7 mouse cellular contexts compared by ENCODE assay signal in the genomic region with DNA sequence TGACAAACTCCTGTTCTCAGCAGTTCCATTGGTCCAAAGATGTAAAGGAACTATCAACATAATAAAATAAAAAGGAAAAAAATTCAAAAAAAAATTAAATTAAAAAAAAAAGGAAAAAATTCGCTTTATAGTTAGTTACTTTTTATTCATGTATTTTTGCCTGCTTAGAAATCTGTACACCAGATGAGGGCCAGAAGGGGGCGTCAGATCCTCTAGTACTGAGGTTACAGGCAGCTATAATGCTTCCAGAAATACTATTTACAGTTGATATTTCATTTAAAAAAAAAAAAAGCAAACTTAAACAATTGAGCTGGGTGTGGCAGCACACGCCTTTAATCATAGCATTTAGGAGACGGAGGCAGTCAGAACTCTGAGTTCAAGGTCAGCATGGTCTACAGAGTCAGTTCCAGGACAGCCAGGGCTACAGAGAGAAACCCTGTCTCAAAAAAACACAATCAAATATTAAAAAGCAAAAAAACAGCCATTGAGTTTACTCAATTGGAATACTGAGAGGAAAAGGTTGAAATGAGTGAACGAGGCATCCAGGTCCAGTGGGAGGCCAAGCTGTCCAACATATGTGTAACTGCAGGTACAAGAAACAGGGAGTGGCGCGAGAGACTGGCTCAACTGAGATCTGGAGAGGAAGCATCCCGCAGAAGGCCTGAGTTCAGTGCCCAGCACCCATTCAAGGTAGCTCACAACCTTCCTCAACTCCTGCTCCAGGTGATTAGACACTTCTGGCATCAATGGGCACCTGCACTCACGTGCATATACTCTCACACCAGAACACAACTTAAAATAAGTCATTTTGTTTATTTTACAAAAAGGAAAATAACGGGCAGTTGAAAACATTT. TPM values are rescaled to one million over a fixed set of nuclear protein-coding genes. Genes with fewer than 3 reads are reported as not detected.
DNase-seq lines count a peak whose midpoint lies in the region; ATAC-seq and TF ChIP-seq lines count a peak whose summit lies in the region.

No protein-coding gene starts in this region.

- peak overlapping the region; percentile 9; the same call in 1 of the 2 replicates for H3K27ac ChIP-seq in ES-Bruce4 (ENCODE audit: insufficient read depth, low read length)
- H3K27ac ChIP-seq in embryonic facial prominence, embryonic 13.5 days: no peak overlapping the region
- H3K27ac ChIP-seq in intestine, embryonic 14.5 days (ENCODE audit: low read depth): no peak overlapping the region
- no peak overlapping the region for H3K27ac ChIP-seq in limb, embryonic 10.5 days
- H3K27ac ChIP-seq in midbrain, embryonic 15.5 days: 0 out of 2 replicates have a peak overlapping the region, but pooled peaks have one; percentile 1
- H3K27ac ChIP-seq in stomach, postnatal 0 days (replicated peaks): no peak overlapping the region

- no peak for ATAC-seq in embryonic facial prominence, embryonic 13.5 days (ENCODE audit: insufficient number of reproducible peaks, insufficient read depth, low FRiP score, low TSS enrichment, low read depth)
- no peak for ATAC-seq in intestine, embryonic 14.5 days (replicated peaks; ENCODE audit: low FRiP score, low TSS enrichment, low read depth)
- no peak for ATAC-seq in midbrain, embryonic 15.5 days (replicated peaks)
- no peak for ATAC-seq in stomach, postnatal 0 days (ENCODE audit: low FRiP score, low TSS enrichment)

- DNase-seq in T-cell, adult 2 months (ENCODE audit: low spot score): peak; percentile 33
- no peak for DNase-seq in intestine, embryonic 14.5 days (ENCODE audit: low spot score)
- no peak for DNase-seq in limb, embryonic 10.5 days (ENCODE audit: low spot score)
- DNase-seq in stomach, postnatal 0 days (ENCODE audit: low spot score): peak; percentile 52

- no peaks in the 10 kb centered on the region for H3K4me1 ChIP-seq in ES-Bruce4 (ENCODE audit: control insufficient read depth, insufficient read depth, low read length)
- peaks cover 15% of the 10 kb centered on the region for H3K4me1 ChIP-seq in embryonic facial prominence, embryonic 13.5 days
- peaks cover 16% of the 10 kb centered on the region for H3K4me1 ChIP-seq in intestine, embryonic 14.5 days (replicated peaks; ENCODE audit: control insufficient read depth, insufficient read depth, low read length)
- peaks cover 18% of the 10 kb centered on the region for H3K4me1 ChIP-seq in limb, embryonic 10.5 days
- peaks cover 18% of the 10 kb centered on the region for H3K4me1 ChIP-seq in midbrain, embryonic 15.5 days
- H3K4me1 ChIP-seq in stomach, postnatal 0 days (replicated peaks; ENCODE audit: control insufficient read depth, insufficient read depth): no peaks in the 10 kb centered on the region

- TF ChIP-seq EP300 in ES-Bruce4 (IDR thresholded peaks at IDR 0.05; ENCODE audit: insufficient read depth, low read depth, low read length): no peak
- TF ChIP-seq EP300 in stomach, postnatal 0 days (optimal IDR thresholded peaks at IDR 0.05): no peak

- TF ChIP-seq POLR2A in ES-Bruce4 (IDR thresholded peaks at IDR 0.05; ENCODE audit: insufficient read depth, low read length): no peak

- 56% methylated on average over 10 of the region's 10 CpGs for WGBS in embryonic facial prominence, embryonic 13.5 days
- WGBS in intestine, embryonic 14.5 days: 59% methylated on average over 10 of the region's 10 CpGs
- WGBS in limb, embryonic 10.5 days: 63% methylated on average over 10 of the region's 10 CpGs
- WGBS in midbrain, embryonic 15.5 days: 67% methylated on average over 10 of the region's 10 CpGs
- WGBS in stomach, postnatal 0 days: 48% methylated on average over 10 of the region's 10 CpGs

- H3K36me3 ChIP-seq in ES-Bruce4 (ENCODE audit: control insufficient read depth, insufficient read depth, low read length, poor library complexity, severe bottlenecking): no peaks in the 10 kb centered on the region; the same call in none of the 2 replicates
- peaks cover 22% of the 10 kb centered on the region for H3K36me3 ChIP-seq in embryonic facial prominence, embryonic 13.5 days
- H3K36me3 ChIP-seq in intestine, embryonic 14.5 days (ENCODE audit: control insufficient read depth, insufficient read depth, low read length): peaks cover 27% of the 10 kb centered on the region
- peaks cover 25% of the 10 kb centered on the region for H3K36me3 ChIP-seq in limb, embryonic 10.5 days
- H3K36me3 ChIP-seq in midbrain, embryonic 15.5 days (replicated peaks): peaks cover 20% of the 10 kb centered on the region
- H3K36me3 ChIP-seq in stomach, postnatal 0 days (ENCODE audit: control insufficient read depth, insufficient read depth, low read length): peaks cover 5% of the 10 kb centered on the region

- no peaks in the 10 kb centered on the region for H3K27me3 ChIP-seq in ES-Bruce4 (ENCODE audit: control insufficient read depth, insufficient read depth, low read length, poor library complexity, severe bottlenecking)
- H3K27me3 ChIP-seq in embryonic facial prominence, embryonic 13.5 days: no peaks in the 10 kb centered on the region
- H3K27me3 ChIP-seq in intestine, embryonic 14.5 days (replicated peaks; ENCODE audit: control insufficient read depth, insufficient read depth, low read length): no peaks in the 10 kb centered on the region
- H3K27me3 ChIP-seq in limb, embryonic 10.5 days (ENCODE audit: low read depth, poor library complexity, severe bottlenecking): no peaks in the 10 kb centered on the region
- no peaks in the 10 kb centered on the region for H3K27me3 ChIP-seq in midbrain, embryonic 15.5 days (replicated peaks)
- H3K27me3 ChIP-seq in stomach, postnatal 0 days (ENCODE audit: control insufficient read depth, insufficient read depth, low read length): no peaks in the 10 kb centered on the region

- no peak for TF ChIP-seq CTCF in ES-Bruce4 (IDR thresholded peaks at IDR 0.05; ENCODE audit: low read depth, low read length)
- peak; percentile 62 for TF ChIP-seq CTCF in stomach, postnatal 0 days (IDR thresholded peaks at IDR 0.05; ENCODE audit: low read depth)

- H3K4me2 ChIP-seq in embryonic facial prominence, embryonic 13.5 days: peak overlapping the region; percentile 89
- H3K4me2 ChIP-seq in intestine, embryonic 14.5 days (ENCODE audit: low read length): peak overlapping the region; percentile 94
- peak overlapping the region; percentile 96 for H3K4me2 ChIP-seq in midbrain, embryonic 15.5 days
- H3K4me2 ChIP-seq in stomach, postnatal 0 days (replicated peaks; ENCODE audit: low read depth): peak overlapping the region; percentile 100; the same call in 1 of the 2 replicates

- H3K9me3 ChIP-seq in ES-Bruce4 (replicated peaks; ENCODE audit: control insufficient read depth, insufficient read depth, low read length, poor library complexity, severe bottlenecking): no peaks in the 10 kb centered on the region
- H3K9me3 ChIP-seq in embryonic facial prominence, embryonic 13.5 days: no peaks in the 10 kb centered on the region
- no peaks in the 10 kb centered on the region for H3K9me3 ChIP-seq in intestine, embryonic 14.5 days (ENCODE audit: control insufficient read depth, low read length)
- no peaks in the 10 kb centered on the region for H3K9me3 ChIP-seq in limb, embryonic 10.5 days (replicated peaks)
- H3K9me3 ChIP-seq in midbrain, embryonic 15.5 days: no peaks in the 10 kb centered on the region
- H3K9me3 ChIP-seq in stomach, postnatal 0 days (ENCODE audit: control insufficient read depth, low read length): no peaks in the 10 kb centered on the region

- 0 out of 2 replicates have a peak overlapping the region, but pooled peaks have one; percentile 3 for H3K9ac ChIP-seq in ES-Bruce4 (ENCODE audit: low read depth, poor library complexity, severe bottlenecking)
- 0 out of 2 replicates have a peak overlapping the region, but pooled peaks have one; percentile 93 for H3K9ac ChIP-seq in embryonic facial prominence, embryonic 13.5 days
- no peak overlapping the region for H3K9ac ChIP-seq in intestine, embryonic 14.5 days (ENCODE audit: low read length)
- H3K9ac ChIP-seq in midbrain, embryonic 15.5 days: no peak overlapping the region
- no peak overlapping the region for H3K9ac ChIP-seq in stomach, postnatal 0 days (ENCODE audit: low read length)

- H3K4me3 ChIP-seq in ES-Bruce4 (ENCODE audit: low read depth, low read length): peak overlapping the region; percentile 82
- peak overlapping the region; percentile 76 for H3K4me3 ChIP-seq in embryonic facial prominence, embryonic 13.5 days
- peak overlapping the region; percentile 90 for H3K4me3 ChIP-seq in intestine, embryonic 14.5 days (ENCODE audit: low read depth, low read length)
- peak overlapping the region; percentile 72 for H3K4me3 ChIP-seq in limb, embryonic 10.5 days
- H3K4me3 ChIP-seq in midbrain, embryonic 15.5 days: peak overlapping the region; percentile 94
- peak overlapping the region; percentile 90; the same call in 1 of the 2 replicates for H3K4me3 ChIP-seq in stomach, postnatal 0 days (ENCODE audit: low read depth, low read length)

RNA-seq across cellular contexts. Expression of gene Nudt19, which starts 2.1 kb away (rescaled TPM):
- 43.0 and 46.3 TPM in 2 replicates for polyA plus RNA-seq in ES-Bruce4 (2011; ENCODE audit: insufficient read depth, insufficient read length, low read depth, missing spikeins)
- polyA plus RNA-seq in embryonic facial prominence, embryonic 13.5 days (2015; fragmentation: Nextera tagmentation; extraction: Ambion mirVana): 57.4 and 61.9 TPM in 2 replicates
- 98.6 and 117 TPM in 2 replicates for polyA plus RNA-seq in intestine, embryonic 14.5 days (2014; fragmentation: Nextera tagmentation; extraction: Ambion mirVana)
- 35.1 and 48.1 TPM in 2 replicates for polyA plus RNA-seq in limb, embryonic 10.5 days (2016; fragmentation: Nextera tagmentation; extraction: Ambion mirVana)
- 87.3 and 91.5 TPM in 2 replicates for polyA plus RNA-seq in midbrain, embryonic 15.5 days (2015; fragmentation: Nextera tagmentation; extraction: Ambion mirVana)
- polyA plus RNA-seq in stomach, postnatal 0 days (2015; fragmentation: Nextera tagmentation; extraction: Ambion mirVana): 60.8 and 68.9 TPM in 2 replicates

RNA-seq across cellular contexts. Expression of gene Tdrd12, which starts 16.4 kb away (rescaled TPM):
- 74.9 and 75.1 TPM in 2 replicates for polyA plus RNA-seq in ES-Bruce4 (2011; ENCODE audit: insufficient read depth, insufficient read length, low read depth, missing spikeins)
- 0.76 TPM in 1 of 2 replicates, not detected in the other for polyA plus RNA-seq in embryonic facial prominence, embryonic 13.5 days (2015; fragmentation: Nextera tagmentation; extraction: Ambion mirVana)
- 0.46 and 0.67 TPM in 2 replicates for polyA plus RNA-seq in intestine, embryonic 14.5 days (2014; fragmentation: Nextera tagmentation; extraction: Ambion mirVana)
- 0.31 TPM in 1 of 2 replicates, not detected in the other for polyA plus RNA-seq in limb, embryonic 10.5 days (2016; fragmentation: Nextera tagmentation; extraction: Ambion mirVana)
- polyA plus RNA-seq in midbrain, embryonic 15.5 days (2015; fragmentation: Nextera tagmentation; extraction: Ambion mirVana): 0.36 and 0.37 TPM in 2 replicates
- polyA plus RNA-seq in stomach, postnatal 0 days (2015; fragmentation: Nextera tagmentation; extraction: Ambion mirVana): 0.19 and 0.47 TPM in 2 replicates

RNA-seq across cellular contexts. Expression of gene Rgs9bp, which starts 31.4 kb away (rescaled TPM):
- 4.6 and 4.8 TPM in 2 replicates for polyA plus RNA-seq in ES-Bruce4 (2011; ENCODE audit: insufficient read depth, insufficient read length, low read depth, missing spikeins)
- polyA plus RNA-seq in embryonic facial prominence, embryonic 13.5 days (2015; fragmentation: Nextera tagmentation; extraction: Ambion mirVana): 0.26 and 0.28 TPM in 2 replicates
- 0.16 and 0.23 TPM in 2 replicates for polyA plus RNA-seq in intestine, embryonic 14.5 days (2014; fragmentation: Nextera tagmentation; extraction: Ambion mirVana)
- 0.09 and 0.26 TPM in 2 replicates for polyA plus RNA-seq in limb, embryonic 10.5 days (2016; fragmentation: Nextera tagmentation; extraction: Ambion mirVana)
- polyA plus RNA-seq in midbrain, embryonic 15.5 days (2015; fragmentation: Nextera tagmentation; extraction: Ambion mirVana): 0.04 TPM in 1 of 2 replicates, not detected in the other
- 0.28 and 0.48 TPM in 2 replicates for polyA plus RNA-seq in stomach, postnatal 0 days (2015; fragmentation: Nextera tagmentation; extraction: Ambion mirVana)

RNA-seq across cellular contexts. Expression of gene Ankrd27, which starts 32.1 kb away (rescaled TPM):
- polyA plus RNA-seq in ES-Bruce4 (2011; ENCODE audit: insufficient read depth, insufficient read length, low read depth, missing spikeins): 64.1 and 74.9 TPM in 2 replicates
- polyA plus RNA-seq in embryonic facial prominence, embryonic 13.5 days (2015; fragmentation: Nextera tagmentation; extraction: Ambion mirVana): 39.0 and 42.3 TPM in 2 replicates
- polyA plus RNA-seq in intestine, embryonic 14.5 days (2014; fragmentation: Nextera tagmentation; extraction: Ambion mirVana): 41.4 and 43.5 TPM in 2 replicates
- polyA plus RNA-seq in limb, embryonic 10.5 days (2016; fragmentation: Nextera tagmentation; extraction: Ambion mirVana): 40.1 and 47.5 TPM in 2 replicates
- 18.9 and 19.0 TPM in 2 replicates for polyA plus RNA-seq in midbrain, embryonic 15.5 days (2015; fragmentation: Nextera tagmentation; extraction: Ambion mirVana)
- polyA plus RNA-seq in stomach, postnatal 0 days (2015; fragmentation: Nextera tagmentation; extraction: Ambion mirVana): 17.0 and 17.3 TPM in 2 replicates

Comparison
In these comparisons a context has a peak if more than half of its experiments do, and no peak if none do; other contexts are left out.
1. H3K27ac ChIP-seq: peak in ES-Bruce4 (single experiment) and midbrain, embryonic 15.5 days (single experiment); none in embryonic facial prominence, embryonic 13.5 days (single experiment), intestine, embryonic 14.5 days (single experiment), limb, embryonic 10.5 days (single experiment) and stomach, postnatal 0 days (single experiment).
2. H3K9ac ChIP-seq: peak in ES-Bruce4 (single experiment) and embryonic facial prominence, embryonic 13.5 days (single experiment); none in intestine, embryonic 14.5 days (single experiment), midbrain, embryonic 15.5 days (single experiment) and stomach, postnatal 0 days (single experiment).
3. DNase-seq: peak in T-cell, adult 2 months (single experiment) and stomach, postnatal 0 days (single experiment); none in intestine, embryonic 14.5 days (single experiment) and limb, embryonic 10.5 days (single experiment).
4. RNA of gene Tdrd12, which starts 16.4 kb away (polyA plus RNA-seq): 74.9 to 75.1 TPM in ES-Bruce4; 0.76 TPM in embryonic facial prominence, embryonic 13.5 days, 0.46 to 0.67 TPM in intestine, embryonic 14.5 days, 0.36 to 0.37 TPM in midbrain, embryonic 15.5 days, 0.31 TPM in limb, embryonic 10.5 days and 0.19 to 0.47 TPM in stomach, postnatal 0 days; every median in the first group is over 10 times any median in the second.
5. Peak in every context shown above with its lines, with median percentiles within 50 percentile points of each other: H3K4me3 ChIP-seq and H3K4me2 ChIP-seq.